In the genomic region with DNA sequence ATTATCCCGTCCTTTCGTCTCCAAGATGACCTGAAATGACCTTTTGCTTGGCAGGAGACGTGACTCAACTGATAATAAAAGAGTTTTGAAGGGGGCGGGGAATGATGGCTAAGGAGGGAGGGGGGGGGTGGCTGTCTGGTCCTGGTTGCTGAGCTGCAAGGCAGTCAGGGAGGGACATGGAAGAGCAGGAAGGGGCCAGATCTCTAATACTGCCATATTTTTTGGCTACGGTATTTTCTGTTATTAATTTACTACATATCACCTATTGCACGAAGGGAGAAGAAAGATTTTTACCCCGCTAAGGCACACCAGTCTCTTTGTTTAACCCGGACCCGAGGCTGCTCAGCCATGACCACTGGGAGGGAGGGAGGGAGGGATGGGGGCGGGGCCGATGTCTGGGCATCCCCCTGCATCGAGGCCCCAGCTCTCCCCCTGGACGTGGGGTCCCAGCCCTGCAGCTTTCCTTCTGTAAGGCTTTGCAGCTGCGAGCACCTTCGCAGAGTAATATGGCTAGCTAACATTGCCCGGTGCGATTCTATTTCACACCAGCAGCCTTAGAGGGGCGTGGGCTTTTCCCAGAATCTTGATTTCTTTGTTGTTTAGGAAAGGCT, we compare ENCODE assay signal across 8 mouse cellular contexts.
DNase-seq lines count a peak whose midpoint lies in the region; ATAC-seq lines count a peak whose summit lies in the region.

No protein-coding gene starts in this region.

- H3K9me3 ChIP-seq in kidney, embryonic 16.5 days (ENCODE audit: low read length), result 0 out of 2 replicates have a peak, but pooled peaks cover 4% of the 10 kb centered on the region
- H3K9me3 ChIP-seq in heart, embryonic 14.5 days (ENCODE audit: control insufficient read depth, low read length), result no peaks in the 10 kb centered on the region
- H3K9me3 ChIP-seq in liver, embryonic 11.5 days (ENCODE audit: control insufficient read depth, low read length), result no peaks in the 10 kb centered on the region

- DNase-seq in kidney, adult 18-20 months, result no peak
- peak; percentile 85 for DNase-seq in embryo, embryonic 10 days (ENCODE audit: low spot score)
- peak; percentile 51 for DNase-seq in liver, embryonic 11.5 days (ENCODE audit: low spot score)
- DNase-seq in skeletal muscle tissue, adult 2 months (ENCODE audit: low read depth, low spot score), result peak; percentile 10
- no peak for DNase-seq in spleen, postnatal 36 days (ENCODE audit: low spot score in 2 of 2)
- DNase-seq in cerebellum, adult 11-12 months, result no peak

- H3K36me3 ChIP-seq in kidney, embryonic 16.5 days (ENCODE audit: insufficient read depth, low read length), result no peaks in the 10 kb centered on the region
- no peaks in the 10 kb centered on the region for H3K36me3 ChIP-seq in heart, embryonic 14.5 days (ENCODE audit: control insufficient read depth, insufficient read depth, low read length)
- H3K36me3 ChIP-seq in liver, embryonic 11.5 days (ENCODE audit: control insufficient read depth, insufficient read depth, low read length), result no peaks in the 10 kb centered on the region

- H3K27me3 ChIP-seq in kidney, embryonic 16.5 days (ENCODE audit: insufficient read depth, low read length), result no peaks in the 10 kb centered on the region
- H3K27me3 ChIP-seq in heart, embryonic 14.5 days (ENCODE audit: control insufficient read depth, insufficient read depth, low read length), result no peaks in the 10 kb centered on the region
- peaks cover 6% of the 10 kb centered on the region; the same call in 1 of the 2 replicates for H3K27me3 ChIP-seq in liver, embryonic 11.5 days (replicated peaks; ENCODE audit: control insufficient read depth, insufficient read depth, low read length)

- peak; percentile 97 for ATAC-seq in kidney, embryonic 16.5 days (ENCODE audit: low FRiP score, low TSS enrichment)
- peak; percentile 39; the same call in 1 of the 2 replicates for ATAC-seq in heart, embryonic 14.5 days (ENCODE audit: insufficient number of reproducible peaks, insufficient read depth, low FRiP score, low read depth)
- no peak for ATAC-seq in liver, embryonic 11.5 days (replicated peaks; ENCODE audit: low FRiP score)

- peak overlapping the region; percentile 62 for H3K9ac ChIP-seq in kidney, embryonic 16.5 days (replicated peaks; ENCODE audit: low read length)
- peak overlapping the region; percentile 67 for H3K9ac ChIP-seq in heart, embryonic 14.5 days (ENCODE audit: low read length)
- no peak overlapping the region for H3K9ac ChIP-seq in liver, embryonic 11.5 days (ENCODE audit: low read depth, low read length)

- H3K4me2 ChIP-seq in kidney, embryonic 16.5 days (replicated peaks; ENCODE audit: low read depth, low read length), result peak overlapping the region; percentile 67
- H3K4me2 ChIP-seq in heart, embryonic 14.5 days (ENCODE audit: low read length), result peak overlapping the region; percentile 88
- peak overlapping the region; percentile 55 for H3K4me2 ChIP-seq in liver, embryonic 11.5 days

- under 1% methylated on average over 18 of the region's 18 CpGs for WGBS in kidney, embryonic 16.5 days
- under 1% methylated on average over 17 of the region's 18 CpGs for WGBS in heart, embryonic 14.5 days
- 6% methylated on average over 18 of the region's 18 CpGs for WGBS in liver, embryonic 11.5 days

- H3K4me1 ChIP-seq in kidney, embryonic 16.5 days (ENCODE audit: insufficient read depth, low read length), result peaks cover 13% of the 10 kb centered on the region
- H3K4me1 ChIP-seq in heart, embryonic 14.5 days (ENCODE audit: control insufficient read depth in 2 of 2, insufficient read depth in 2 of 2, low read length in 2 of 2), result peaks cover 4 to 9% of the 10 kb centered on the region in 2 experiments; a peak in 2 of 4 replicates
- no peaks in the 10 kb centered on the region for H3K4me1 ChIP-seq in liver, embryonic 11.5 days (replicated peaks; ENCODE audit: control insufficient read depth, insufficient read depth, low read length)

- H3K27ac ChIP-seq in kidney, embryonic 16.5 days (ENCODE audit: low read length), result peak overlapping the region; percentile 78
- peak overlapping the region in 1 of 2 experiments; percentile 12; a peak in 1 of 4 replicates for H3K27ac ChIP-seq in heart, embryonic 14.5 days (replicated peaks in 1 of 2; ENCODE audit: control insufficient read depth in 1 of 2, insufficient read depth in 1 of 2, low read depth in 2 of 2, low read length in 2 of 2)
- no peak overlapping the region for H3K27ac ChIP-seq in liver, embryonic 11.5 days (ENCODE audit: low read depth, low read length)

- peak overlapping the region; percentile 48 for H3K4me3 ChIP-seq in kidney, embryonic 16.5 days (ENCODE audit: low read length)
- peak overlapping the region; percentile 40 to 46 for H3K4me3 ChIP-seq in heart, embryonic 14.5 days (ENCODE audit: control insufficient read depth in 1 of 2, insufficient read depth in 1 of 2, low read depth in 1 of 2, low read length in 2 of 2)
- peak overlapping the region; percentile 32 for H3K4me3 ChIP-seq in liver, embryonic 11.5 days (ENCODE audit: low read depth, low read length)

Comparison
In these comparisons a context has a peak if more than half of its experiments do, and no peak if none do; other contexts are left out.
1. DNase-seq: peak in embryo, embryonic 10 days (single experiment), liver, embryonic 11.5 days (single experiment) and skeletal muscle tissue, adult 2 months (single experiment); none in kidney, adult 18-20 months (single experiment), spleen, postnatal 36 days (0 of 2) and cerebellum, adult 11-12 months (single experiment).
2. Peak in every context shown above with its lines, with median percentiles within 50 percentile points of each other: H3K4me2 ChIP-seq and H3K4me3 ChIP-seq.